Mouse (Mus musculus) embryonic fibroblast, embryonic 13.5 days (primary cell): ENCODE data around the gene Rmnd1.

Experiments used
- CTCF ChIP-seq: IDR thresholded peaks from 2 replicates; pipeline ENCODE4 v1.5.1; 2011; ENCODE audit warnings: mild to moderate bottlenecking, control low read depth, low read length, moderate library complexity, borderline replicate concordance; ENCODE audit not compliant: insufficient read depth
- POLR2A ChIP-seq: IDR thresholded peaks from 2 replicates; pipeline ENCODE4 v1.6.1; 2011; ENCODE audit warnings: low read depth, mild to moderate bottlenecking, control low read depth, low read length, moderate library complexity

GRCm38 (mm10) chr10:4391851-4392250 is 40.3 kb downstream of the Rmnd1 start:
- TF ChIP-seq POLR2A (no peak), CTCF (no peak)
